Mouse (Mus musculus) urinary bladder, postnatal 36 days (tissue): ENCODE data around the gene Kif13a.

Source experiments
- DNase-seq, 2 experiments: peaks; one replicate each; pipeline ENCODE4 v3.0.0; 2022; ENCODE audit warnings: low spot score in 2 of 2, mixed read lengths in 1 of 2

The Kif13a gene

DNA sequence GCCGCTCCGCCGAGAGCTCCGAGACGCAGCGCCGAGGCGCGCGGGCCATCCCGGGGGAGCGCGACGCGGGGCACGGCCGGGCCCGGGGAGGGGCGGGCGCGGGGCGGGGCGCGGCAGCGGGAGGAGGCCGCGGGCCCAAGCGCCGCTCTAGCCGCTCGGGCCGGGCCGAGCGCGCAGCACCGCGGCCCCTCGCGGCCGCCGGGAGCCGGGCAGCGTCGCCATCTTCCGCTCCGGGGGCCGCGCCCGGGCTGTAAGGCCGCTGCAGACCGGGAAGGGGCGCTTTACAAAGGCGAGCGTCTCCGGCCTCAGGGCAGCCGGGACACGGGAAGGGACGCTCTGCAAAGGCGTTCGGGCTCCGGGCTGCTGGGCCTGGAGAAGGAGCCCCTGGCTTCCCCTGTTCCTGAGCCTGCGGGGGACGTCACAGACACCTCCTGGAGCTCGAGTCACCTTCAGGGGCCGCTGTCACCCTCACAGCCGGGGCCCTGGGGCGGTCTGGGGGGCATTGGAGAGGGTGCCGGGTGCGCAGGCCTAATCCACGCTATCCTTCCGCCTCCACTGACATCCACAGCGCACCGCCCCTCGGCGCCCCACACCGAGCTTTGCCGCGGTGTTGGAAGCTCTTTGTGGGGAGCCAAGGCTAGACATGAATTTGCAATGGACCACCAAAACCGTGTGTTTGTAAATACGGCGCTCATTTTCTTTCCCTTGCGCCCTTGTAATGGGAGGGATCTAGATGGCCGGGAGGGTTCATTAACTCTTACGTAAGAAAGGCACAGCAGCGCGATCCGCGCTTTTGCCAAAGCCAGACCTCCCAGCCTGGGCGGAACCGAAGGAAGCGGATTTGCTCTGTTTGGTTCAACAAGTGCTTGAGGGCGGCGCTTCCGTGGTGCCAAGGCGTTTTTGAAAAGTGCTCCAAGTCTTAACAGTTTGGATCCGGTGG lies at the start of gene Kif13a:
TSS of gene Kif13a (minus strand) at position 149 of the 940 bp plus-strand sequence.
- peak; percentile 88 to 93 for DNase-seq

DNA sequence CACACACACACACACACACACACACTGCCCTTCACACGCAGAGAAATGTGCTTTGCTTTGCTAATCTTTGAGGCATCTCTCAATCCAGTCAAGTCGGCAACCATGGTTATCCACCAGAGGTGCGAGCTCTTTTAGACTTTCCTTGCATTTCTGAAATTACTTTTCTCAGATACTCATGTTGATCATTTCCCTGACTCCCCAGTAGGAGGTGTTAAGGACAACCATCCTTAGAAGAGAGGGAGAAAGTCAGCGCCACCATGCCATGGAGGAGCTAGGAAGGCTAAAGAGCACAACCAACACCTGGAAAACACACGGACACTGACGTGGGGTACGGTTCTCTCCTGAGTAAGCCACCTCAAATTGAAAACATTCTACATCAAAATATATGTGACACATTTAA lies 46.9 kb upstream of the Kif13a start:
- no peak for DNase-seq

DNA sequence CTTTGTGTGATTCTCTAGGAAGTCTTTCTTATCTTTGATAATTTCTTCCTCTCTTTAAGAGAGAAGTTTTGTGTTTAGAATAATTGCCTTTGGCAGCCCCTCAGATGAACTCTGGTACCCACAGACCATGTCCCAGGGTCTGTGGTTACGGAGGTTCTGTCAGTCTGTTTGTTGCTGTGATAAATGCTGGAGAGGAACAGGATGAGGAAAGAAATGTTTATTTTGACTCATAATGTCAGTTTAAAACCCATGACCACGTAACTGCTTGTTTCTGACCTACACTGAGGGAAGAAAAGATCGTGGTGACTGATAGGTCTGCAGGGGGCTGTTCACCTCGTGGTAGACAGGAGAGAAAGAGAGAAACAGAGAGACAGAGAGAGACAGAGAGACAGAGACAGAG lies 46.3 kb upstream of the Kif13a start:
- no peak for DNase-seq

DNA sequence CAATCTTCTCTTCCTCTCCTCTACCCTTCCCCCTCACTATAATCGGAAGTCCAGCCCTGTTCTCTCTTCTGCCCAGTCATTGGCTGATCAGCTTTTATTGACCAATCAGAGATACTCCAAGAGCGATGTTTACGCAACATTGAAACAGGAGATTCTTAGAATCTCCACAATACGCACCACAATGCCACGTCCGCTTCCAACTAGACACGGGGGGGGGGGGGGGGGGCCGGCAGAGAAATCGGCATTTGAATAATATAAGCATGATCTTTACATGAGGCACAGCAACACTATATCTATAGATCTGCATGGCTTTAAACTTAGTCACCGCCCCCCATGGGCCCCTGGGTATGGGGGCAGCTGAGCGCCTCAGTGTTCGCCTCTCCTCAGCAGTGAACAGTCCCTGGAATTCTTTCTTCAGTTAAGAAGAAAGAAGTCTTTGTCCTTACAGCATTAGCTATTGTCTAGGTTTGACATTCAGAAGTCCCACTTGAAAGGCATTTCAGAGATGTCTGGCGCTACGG lies 45.4 kb upstream of the Kif13a start:
- DNase-seq, result no peak

DNA sequence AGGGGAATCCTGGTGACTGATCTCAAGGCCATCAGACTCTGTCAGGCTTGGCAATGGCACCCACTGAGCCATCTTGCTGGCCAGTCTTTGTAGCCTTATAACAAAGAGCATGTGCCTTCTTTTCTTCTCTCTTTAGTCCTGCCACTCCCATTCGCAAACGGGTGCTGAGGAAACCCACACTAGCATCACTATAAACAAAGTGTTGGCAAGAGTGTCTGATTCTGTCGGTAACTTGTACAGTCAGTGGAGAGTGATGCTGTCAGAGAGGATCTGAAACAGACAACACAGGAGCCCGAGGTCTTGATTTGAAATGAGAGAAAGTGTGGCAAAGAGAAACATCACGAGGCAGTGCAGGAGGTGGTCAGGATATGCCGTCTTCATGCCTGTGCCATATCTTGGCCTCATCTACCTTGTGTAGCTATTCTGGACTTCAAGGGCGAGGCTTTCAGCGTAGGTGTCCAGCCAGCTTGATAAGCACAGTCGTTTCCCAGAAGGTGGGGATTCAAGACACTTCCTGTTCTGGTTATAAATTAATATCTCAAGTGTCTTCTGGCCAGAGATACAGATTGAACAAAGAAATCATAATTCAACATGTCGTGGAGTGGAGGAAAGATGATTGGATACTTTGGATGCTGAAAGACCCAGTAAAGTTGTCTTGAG lies 40.7 kb upstream of the Kif13a start:
- DNase-seq, result no peak

DNA sequence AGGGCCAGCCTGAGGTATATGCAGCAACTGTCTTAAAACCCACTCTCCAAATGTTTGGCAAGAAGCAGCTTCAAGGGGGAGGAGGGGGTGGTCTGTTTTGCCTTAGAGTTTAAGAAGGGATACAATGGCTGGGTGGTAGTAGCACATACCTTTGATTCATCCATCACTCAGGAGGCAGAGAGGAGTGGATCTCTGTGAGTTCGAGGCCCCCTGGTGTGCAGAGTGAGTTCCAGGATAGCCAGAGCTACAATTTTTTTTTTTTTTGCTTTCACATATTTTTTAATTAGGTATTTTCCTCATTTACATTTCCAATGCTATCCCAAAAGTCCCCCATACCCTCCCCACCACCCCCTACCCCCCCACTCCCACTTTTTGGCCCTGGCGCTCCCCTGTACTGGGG lies 39.0 kb upstream of the Kif13a start:
- DNase-seq, result no peak

DNA sequence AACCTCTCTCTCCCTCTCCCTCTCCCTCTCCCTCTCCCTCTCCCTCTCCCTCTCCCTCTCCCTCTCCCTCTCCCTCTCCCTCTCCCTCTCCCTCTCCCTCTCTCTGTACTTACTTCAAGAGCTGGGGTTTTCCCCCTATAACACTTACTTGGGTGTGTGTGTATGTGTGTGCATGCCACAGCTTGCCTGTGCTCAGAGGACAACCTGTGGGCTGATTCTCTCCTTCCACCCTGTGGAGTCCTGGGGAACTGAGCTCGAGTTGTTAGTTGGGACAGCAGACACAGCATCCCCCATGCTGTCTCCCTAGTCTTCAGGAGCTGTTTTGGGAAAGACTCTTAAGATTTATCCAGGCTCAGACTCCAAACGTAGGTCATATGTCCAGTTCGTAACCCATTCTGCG lies 37.6 kb upstream of the Kif13a start:
- DNase-seq, result peak in 1 of 2 experiments; percentile 27

DNA sequence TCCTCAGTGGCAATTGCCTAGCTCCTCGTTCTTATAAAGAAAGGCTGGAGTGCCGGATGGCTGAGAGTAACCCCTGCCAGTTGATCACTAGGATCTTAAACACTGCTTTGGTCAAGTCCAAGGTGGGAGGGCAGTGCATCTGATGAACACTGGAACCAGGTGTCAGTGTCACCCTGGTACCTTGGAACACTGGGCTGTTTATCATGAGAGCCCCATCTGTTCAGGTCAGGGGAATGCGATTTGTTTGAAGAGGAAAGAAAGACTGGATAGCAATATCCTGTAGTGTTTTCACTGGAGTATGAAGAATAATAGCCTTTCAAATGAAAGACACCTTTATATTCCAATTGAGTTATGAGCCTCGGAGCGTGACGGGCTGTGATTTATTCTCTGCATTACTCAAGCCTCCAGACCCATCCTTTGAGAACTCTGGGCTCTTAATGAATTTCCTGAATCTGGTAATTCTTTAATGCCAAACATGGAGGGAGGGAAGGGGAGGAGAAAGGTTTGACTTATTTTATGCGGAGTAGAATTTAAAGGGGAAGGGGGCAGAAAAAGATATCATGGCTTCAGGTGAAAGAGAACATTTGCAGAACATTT lies 31.3 kb upstream of the Kif13a start:
- DNase-seq, result no peak

DNA sequence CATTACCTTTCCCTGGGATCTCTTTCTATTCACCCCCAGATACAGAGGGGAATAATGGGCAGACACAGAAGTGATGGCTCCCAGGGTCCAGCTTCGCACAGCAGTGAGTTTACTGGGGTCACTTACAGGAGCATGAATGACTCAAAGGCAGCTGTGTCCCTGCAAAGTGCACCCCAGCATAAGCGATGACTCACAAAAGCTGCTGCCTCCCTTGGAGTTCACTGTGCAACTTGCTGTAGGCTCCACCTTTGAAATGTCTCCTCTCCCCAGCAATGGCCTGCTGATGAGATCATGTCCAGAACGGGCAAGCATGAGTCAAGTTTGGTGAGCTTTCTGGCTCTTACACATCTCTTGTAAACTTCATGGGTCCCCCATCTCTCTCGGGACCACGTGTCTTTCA lies 29.5 kb upstream of the Kif13a start:
- DNase-seq, result peak in 1 of 2 experiments; percentile 9

DNA sequence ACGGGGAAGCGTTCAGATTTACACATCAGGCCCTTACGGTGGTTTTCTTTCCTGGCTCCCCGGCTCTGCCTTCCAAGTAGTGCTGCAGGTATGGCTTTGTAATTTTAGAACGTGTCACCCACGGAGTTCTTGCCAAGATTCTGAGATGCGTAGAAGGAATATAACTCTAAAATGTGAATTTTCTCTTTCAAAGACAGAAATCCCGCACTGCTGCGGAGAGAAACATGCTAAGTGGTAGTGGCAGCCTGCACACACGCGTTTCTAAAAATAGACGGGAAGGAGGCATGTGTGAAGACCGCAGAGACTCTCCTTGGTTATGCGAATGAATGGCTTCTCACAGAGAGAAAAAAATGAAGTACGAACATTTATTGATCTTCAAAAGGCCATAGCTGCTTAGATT lies 21.5 kb upstream of the Kif13a start:
- no peak for DNase-seq

DNA sequence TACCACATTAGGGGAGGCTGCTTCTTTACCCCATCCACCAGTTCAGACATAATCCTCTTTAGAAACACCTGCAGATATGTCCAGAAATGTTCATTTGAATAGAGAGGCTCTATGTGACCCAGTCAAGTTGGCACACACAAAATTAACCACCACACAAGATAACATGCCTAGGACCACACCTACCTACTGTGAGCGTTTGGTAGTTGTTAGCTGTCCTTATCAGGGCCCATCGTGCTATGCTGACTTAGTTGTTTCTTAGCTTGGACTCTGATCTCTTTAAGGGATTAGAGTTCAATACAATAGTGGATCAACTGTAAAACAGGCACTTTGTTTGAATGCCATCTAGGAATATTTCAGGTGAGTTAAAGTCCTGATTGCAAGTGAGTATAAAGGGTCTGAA lies 20.1 kb upstream of the Kif13a start:
- no peak for DNase-seq

DNA sequence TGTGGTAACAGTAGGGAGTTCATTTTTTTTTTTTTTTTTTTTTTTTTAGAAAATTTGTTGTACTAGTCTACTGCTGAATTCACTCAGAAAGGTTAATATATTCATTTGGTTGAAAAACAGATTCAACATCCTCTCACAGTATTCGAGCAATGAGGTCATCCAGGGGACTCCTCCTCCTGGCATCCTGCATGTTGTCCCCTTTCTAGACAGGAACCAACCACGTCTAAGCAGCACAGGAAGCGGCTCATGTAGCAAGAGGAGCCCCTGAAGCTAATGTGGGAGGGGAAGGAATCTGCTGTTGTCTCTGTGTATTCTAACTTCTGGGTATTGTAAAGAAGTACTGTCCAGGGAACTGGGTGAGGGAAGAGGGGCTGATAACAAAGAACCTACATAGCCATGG lies 18.4 kb upstream of the Kif13a start:
- no peak for DNase-seq

DNA sequence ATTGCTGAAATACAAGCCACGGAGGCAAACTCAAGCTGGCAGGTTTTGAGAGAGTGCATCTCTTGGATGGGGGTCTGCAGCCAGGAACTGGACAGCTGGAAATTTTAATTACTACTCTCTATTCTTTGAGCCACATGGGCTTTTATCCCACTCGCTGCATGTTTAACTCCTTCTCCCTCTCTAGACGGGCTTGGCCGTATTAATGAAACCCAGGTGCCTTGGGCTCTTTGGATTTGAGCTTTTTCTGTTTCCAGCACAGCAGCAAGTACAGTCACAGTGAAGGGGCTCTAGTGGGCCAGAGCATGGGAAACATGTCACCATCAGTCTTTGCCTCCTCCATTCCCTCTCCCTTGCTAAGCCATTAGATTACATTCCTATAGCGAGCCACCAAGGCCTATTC lies 16.4 kb upstream of the Kif13a start:
- no peak for DNase-seq

DNA sequence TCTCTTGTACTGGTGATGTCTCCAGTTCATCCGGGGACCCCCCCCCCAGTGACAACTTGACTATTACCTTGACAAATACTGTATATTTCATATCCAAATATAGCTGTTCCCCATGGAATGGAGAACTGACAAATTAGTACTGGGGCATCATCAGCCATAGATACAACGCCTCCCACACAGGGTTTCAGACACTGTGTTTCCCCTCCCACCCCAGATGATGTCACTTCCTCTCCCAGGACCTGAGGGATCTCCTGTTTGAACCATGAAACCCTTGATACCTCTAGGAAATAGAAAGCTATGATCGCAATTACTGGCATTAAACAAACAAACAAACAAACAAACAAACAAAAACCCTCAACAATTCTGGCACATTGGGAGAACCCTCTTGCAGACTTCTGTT lies 15.6 kb upstream of the Kif13a start:
- DNase-seq, result no peak

DNA sequence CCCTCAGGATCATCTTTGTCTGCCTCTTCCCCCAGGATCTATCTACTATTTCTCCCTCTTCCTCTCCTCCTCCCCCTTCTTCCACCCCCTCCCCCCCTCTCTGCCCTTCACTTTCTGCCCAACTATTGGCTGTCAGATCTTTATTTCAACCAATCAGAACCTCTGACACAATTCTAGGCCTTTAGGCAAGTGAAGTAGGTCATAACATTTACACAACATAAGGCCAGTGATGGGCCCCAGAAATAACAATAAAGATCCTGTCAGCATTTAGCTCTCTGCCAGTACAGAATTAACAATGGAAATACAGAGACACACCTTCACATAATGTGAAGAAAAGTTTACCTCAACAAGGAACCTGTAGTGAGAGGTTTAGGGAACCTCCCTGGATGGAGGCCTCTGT lies 13.6 kb upstream of the Kif13a start:
- DNase-seq, result no peak

DNA sequence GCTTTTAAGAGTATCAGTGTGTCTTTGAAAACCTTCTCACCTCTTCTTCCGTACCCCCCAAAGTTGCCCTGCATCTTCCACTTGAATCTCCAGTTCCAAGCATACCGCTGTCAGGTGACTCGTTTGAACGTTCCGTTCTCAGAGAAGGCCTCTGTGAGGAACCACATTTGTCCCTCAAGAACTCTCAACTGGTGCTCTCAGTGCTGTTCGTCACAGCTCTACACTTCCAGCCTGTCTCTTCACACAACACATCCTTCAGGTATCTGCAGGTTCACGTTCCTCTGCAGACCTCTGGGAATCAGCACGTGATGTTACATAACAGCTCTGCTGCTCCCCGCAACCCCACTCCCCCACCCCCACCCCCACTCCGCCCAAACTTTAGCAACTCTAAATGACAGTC lies 4.4 kb upstream of the Kif13a start:
- no peak for DNase-seq

DNA sequence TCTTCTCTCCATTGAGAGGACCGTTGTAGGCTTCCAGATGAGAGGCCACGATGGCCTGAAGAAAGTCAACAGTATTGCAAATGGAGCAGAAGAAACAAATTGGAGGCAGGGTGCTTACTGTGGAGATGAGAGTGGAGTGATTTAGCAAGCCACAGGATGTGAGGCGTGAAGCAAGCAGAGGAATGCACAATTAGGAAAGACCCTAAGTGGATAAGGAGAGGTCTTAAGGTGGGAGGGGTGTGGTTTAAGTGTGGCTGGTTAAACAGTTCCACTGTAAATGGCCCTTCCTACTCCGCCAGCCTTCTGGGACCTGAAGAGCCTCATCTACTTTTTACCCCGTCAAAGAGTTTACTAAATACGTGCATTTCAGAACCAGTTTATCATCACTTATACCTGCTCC lies 3.2 kb upstream of the Kif13a start:
- DNase-seq, result no peak

DNA sequence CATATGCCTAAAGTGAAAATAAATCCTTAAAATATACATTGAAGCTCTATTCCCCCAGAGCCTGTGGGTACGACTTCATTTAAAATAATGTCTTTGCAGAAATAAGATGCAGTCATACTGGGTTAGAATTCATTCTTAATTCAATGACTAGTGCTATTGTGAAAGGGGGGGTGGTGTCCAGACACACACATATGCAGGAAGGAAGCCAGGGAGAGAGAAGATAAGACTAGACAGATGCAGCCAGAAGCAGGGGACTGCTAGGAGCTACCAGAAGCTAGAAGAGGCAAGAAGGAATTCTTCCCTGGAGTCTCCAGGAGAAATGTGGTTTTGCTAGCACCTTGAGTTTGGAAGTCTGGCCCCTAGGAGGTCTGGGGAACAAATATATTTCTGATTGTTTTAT lies 2.4 kb upstream of the Kif13a start:
- DNase-seq, result no peak

DNA sequence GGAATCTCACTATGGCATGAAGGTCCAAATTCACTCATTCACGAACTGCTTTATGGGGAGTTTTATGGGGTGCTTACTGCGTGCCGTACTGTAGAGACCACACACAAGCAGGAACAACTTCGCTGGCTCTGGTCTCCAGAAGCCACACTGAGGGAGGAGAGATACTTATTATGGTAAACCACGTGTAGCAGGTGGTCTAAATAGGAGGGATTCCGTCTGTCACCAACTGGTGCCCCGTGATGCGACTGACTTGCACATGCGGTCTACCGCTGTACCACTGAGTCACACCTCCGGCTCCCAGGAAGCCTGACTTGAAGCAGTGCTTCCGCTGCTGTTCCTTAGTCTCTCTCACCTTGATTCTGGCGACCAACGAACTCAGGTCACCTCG lies 986 bp upstream of the Kif13a start:
- no peak for DNase-seq

DNA sequence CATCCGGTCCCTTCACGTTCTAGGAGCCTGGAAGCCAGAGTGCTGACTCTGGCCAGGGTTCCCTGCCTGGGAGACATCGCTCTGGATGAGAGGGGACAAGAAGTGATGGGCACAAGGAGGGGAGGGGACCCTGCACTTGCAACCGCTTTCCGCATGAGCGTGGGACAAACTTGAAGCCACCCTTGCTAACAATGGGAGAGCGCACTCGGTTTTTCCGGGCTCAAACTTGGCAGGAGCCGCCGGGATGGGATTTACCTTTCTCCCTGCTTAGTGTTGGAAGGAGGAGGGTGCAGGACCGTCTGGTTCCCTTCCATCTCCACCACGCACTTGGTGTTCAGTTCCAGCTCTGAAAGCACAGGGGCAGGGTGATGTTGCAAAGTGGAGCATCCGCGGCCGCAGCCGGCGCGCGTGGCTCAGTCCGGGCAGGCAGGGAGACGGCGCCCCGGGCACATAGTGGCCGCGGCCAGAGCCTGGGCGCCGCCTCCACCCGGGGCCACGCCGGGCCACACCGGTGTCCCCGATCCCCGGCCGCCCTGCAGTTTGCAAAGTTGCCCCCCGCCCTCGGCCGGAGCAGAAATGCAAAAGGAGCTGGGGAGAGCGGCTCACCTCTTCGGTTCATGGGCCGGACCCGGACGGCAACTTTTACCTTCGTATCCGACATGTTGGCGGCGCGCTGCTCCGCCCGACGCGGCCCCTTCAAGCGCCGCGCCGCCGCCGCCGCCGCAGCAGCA lies 541 bp downstream of the Kif13a start:
- peak; percentile 31 to 45 for DNase-seq

DNA sequence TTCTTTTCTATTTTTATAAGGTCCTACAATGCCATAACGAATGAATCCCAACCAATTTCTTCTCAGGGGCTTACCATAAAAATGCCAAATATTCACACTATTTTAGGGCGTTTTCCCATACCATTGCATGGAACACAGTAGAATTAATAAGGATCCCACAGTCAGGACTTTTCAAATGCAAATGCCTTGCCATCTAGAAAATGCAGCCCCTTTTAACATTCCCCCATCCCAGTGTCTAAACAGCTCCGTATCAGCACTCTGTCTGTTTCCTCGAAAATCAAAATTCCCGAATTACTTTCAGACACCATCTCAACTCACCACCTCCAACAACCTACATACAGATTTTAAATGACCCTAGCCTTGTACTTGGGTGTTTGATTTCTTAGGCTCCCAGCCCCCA lies 1.3 kb downstream of the Kif13a start:
- no peak for DNase-seq

DNA sequence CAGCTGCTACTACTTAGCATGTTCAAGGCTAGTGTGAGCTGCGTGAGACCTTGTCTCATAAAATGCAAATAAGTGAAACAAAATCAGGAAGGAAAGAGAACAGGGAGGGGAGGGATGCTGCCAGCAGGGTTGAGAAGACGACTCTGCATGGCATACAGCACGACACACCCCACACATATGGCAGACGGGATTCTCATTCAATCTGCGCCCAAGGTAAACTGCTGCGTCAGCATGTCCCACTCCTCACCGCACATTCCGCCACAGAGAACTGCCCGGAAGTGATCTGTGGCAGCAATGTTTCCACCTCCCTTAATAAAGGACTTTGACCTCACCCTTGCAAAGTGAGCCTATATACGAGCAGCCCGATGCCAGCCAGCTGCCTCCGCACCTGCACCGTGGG lies 4.0 kb downstream of the Kif13a start:
- no peak for DNase-seq
